Mouse (Mus musculus) liver, adult 2 months (tissue): ENCODE measurements around the gene Polr2a. TPM values are rescaled to one million over a fixed set of nuclear protein-coding genes. Genes with fewer than 3 reads are reported as not detected.

Experiments used
- DNase-seq: peaks from one replicate; pipeline ENCODE4 v3.0.0-alpha.2; 2011; ENCODE audit warnings: low read depth, low spot score; ENCODE audit errors: extremely low read depth
- H3K27ac ChIP-seq: fragments of 200-500 bp; replicated peaks from 2 replicates; pipeline ENCODE4 v1.5.1; 2012; ENCODE audit warnings: low read depth, mild to moderate bottlenecking, control low read depth, inconsistent platforms, low read length; ENCODE audit not compliant: insufficient read depth
- H3K27me3 ChIP-seq: fragments of 200-500 bp; 2 replicates; pipeline ENCODE4 v1.6.1; 2012; ENCODE audit warnings: mild to moderate bottlenecking, moderate library complexity, low read length, inconsistent platforms; ENCODE audit not compliant: control insufficient read depth, insufficient read depth
- H3K36me3 ChIP-seq: fragments of 200-500 bp; 2 replicates; pipeline ENCODE4 v1.6.1; 2012; ENCODE audit warnings: low read length, inconsistent platforms; ENCODE audit not compliant: control insufficient read depth, insufficient read depth
- H3K4me1 ChIP-seq: fragments of 200-500 bp; 2 replicates; pipeline ENCODE4 v1.6.1; 2011; ENCODE audit warnings: low read length; ENCODE audit not compliant: control insufficient read depth, insufficient read depth
- H3K4me3 ChIP-seq: fragments of 200-500 bp; 2 replicates; pipeline ENCODE4 v1.5.1; 2011; ENCODE audit warnings: low read depth, mild to moderate bottlenecking, control low read depth, low read length, moderate library complexity; ENCODE audit not compliant: insufficient read depth
- H3K79me2 ChIP-seq: fragments of 200-500 bp; 2 replicates; pipeline ENCODE4 v1.6.1; 2012; ENCODE audit warnings: inconsistent platforms, mild to moderate bottlenecking, low read length, moderate library complexity; ENCODE audit not compliant: control insufficient read depth, insufficient read depth
- H3K9ac ChIP-seq: fragments of 200-500 bp; 2 replicates; pipeline ENCODE4 v1.6.1; 2012; ENCODE audit warnings: low read depth, mild to moderate bottlenecking, control low read depth, inconsistent platforms, low read length
- CTCF ChIP-seq: fragments of 200-500 bp; IDR thresholded peaks from 2 replicates; pipeline ENCODE4 v1.5.1; 2011; ENCODE audit warnings: low read depth, low read length, control low read depth
- POLR2A ChIP-seq: fragments of 200-500 bp; IDR thresholded peaks from 2 replicates; pipeline ENCODE4 v1.6.1; 2011; ENCODE audit warnings: low read length, control low read depth; ENCODE audit not compliant: insufficient read depth; ENCODE audit errors: extremely low read depth
- whole genome bisulfite sequencing: fragments of 180-500 bp; shearing (Covaris S2); methylation state at CpG from one replicate; pipeline ENCODE4 v1.1.7; 2018; 5-methylcytosine and 5-hydroxymethylcytosine counted together
- polyA plus RNA-seq: library from polyadenylated mRNA; depleted of rRNA; stranded (reverse); fragments of >200 nt; gene quantifications from 2 replicates; pipeline ENCODE4 v1.2.3, GENCODE M21; 2012
- total RNA-seq: library from RNA; depleted of rRNA; stranded (reverse); fragments of >200 nt; gene quantifications from 2 replicates; pipeline ENCODE4 v1.2.3, GENCODE M21; 2014

Polr2a gene
- total and polyA plus RNA-seq, 2 experiments: 10.0 to 10.6 TPM

- Histone ChIP-seq H3K36me3 (no peaks in the 10 kb centered on the region), H3K27me3 (no peaks in the 10 kb centered on the region), H3K4me1 (no peaks in the 10 kb centered on the region; the same call in 1 of the 2 replicates), H3K79me2 (0 out of 2 replicates have a peak, but pooled peaks cover 2% of the 10 kb centered on the region), H3K27ac (no peak overlapping the region), H3K9ac (no peak overlapping the region), H3K4me3 (no peak overlapping the region)
- TF ChIP-seq CTCF: no peak
- no peak for TF ChIP-seq POLR2A
- WGBS: 80% methylated on average over 7 of the region's 7 CpGs
- DNase-seq: no peak
Observed at GRCm38 (mm10) chr11:69778985-69779384, 20.5 kb upstream of the Polr2a start.

- DNase-seq: no peak
- no peaks in the 10 kb centered on the region; the same call in 1 of the 2 replicates for H3K4me1 ChIP-seq
- H3K4me3 ChIP-seq: no peak overlapping the region
- no peak overlapping the region for H3K9ac ChIP-seq
- H3K79me2 ChIP-seq: 0 out of 2 replicates have a peak, but pooled peaks cover 2% of the 10 kb centered on the region
- no peak overlapping the region for H3K27ac ChIP-seq
- TF ChIP-seq POLR2A (no peak), CTCF (no peak)
- 77% methylated on average over 23 of the region's 23 CpGs for WGBS
- H3K36me3 ChIP-seq: no peaks in the 10 kb centered on the region
- no peaks in the 10 kb centered on the region for H3K27me3 ChIP-seq
Observed at GRCm38 (mm10) chr11:69778258-69778982, 20.0 kb upstream of the Polr2a start.

- Histone ChIP-seq H3K79me2 (0 out of 2 replicates have a peak, but pooled peaks cover 2% of the 10 kb centered on the region), H3K9ac (no peak overlapping the region), H3K27ac (no peak overlapping the region), H3K4me3 (no peak overlapping the region), H3K27me3 (no peaks in the 10 kb centered on the region), H3K4me1 (no peaks in the 10 kb centered on the region; the same call in 1 of the 2 replicates), H3K36me3 (no peaks in the 10 kb centered on the region; the same call in 1 of the 2 replicates)
- no peak for TF ChIP-seq POLR2A
- TF ChIP-seq CTCF: no peak
- DNase-seq: no peak
- WGBS: 77% methylated on average over 26 of the region's 26 CpGs
Observed at GRCm38 (mm10) chr11:69777504-69778257, 19.2 kb upstream of the Polr2a start.

GRCm38 (mm10) chr11:69776488-69776887, 18.1 kb upstream of the Polr2a start:
- Histone ChIP-seq H3K36me3 (no peaks in the 10 kb centered on the region; the same call in 1 of the 2 replicates), H3K4me3 (no peak overlapping the region), H3K9ac (no peak overlapping the region), H3K4me1 (no peaks in the 10 kb centered on the region; the same call in 1 of the 2 replicates), H3K27ac (no peak overlapping the region), H3K27me3 (no peaks in the 10 kb centered on the region), H3K79me2 (0 out of 2 replicates have a peak, but pooled peaks cover 2% of the 10 kb centered on the region)
- TF ChIP-seq POLR2A (no peak), CTCF (no peak)
- WGBS: 92% methylated on average over 20 of the region's 20 CpGs
- no peak for DNase-seq

GRCm38 (mm10) chr11:69775716-69776115, 17.3 kb upstream of the Polr2a start:
- Histone ChIP-seq H3K4me3 (no peak overlapping the region), H3K79me2 (0 out of 2 replicates have a peak, but pooled peaks cover 2% of the 10 kb centered on the region), H3K9ac (no peak overlapping the region), H3K27ac (no peak overlapping the region), H3K36me3 (no peaks in the 10 kb centered on the region; the same call in 1 of the 2 replicates), H3K27me3 (no peaks in the 10 kb centered on the region), H3K4me1 (no peaks in the 10 kb centered on the region; the same call in 1 of the 2 replicates)
- no peak for DNase-seq
- no peak for TF ChIP-seq POLR2A
- TF ChIP-seq CTCF: no peak
- 87% methylated on average over 10 of the region's 10 CpGs for WGBS
